Mouse (Mus musculus): Measurements from ENCODE around the gene Zcrb1.

The Zcrb1 gene

GRCm38 (mm10) chr15:93371838-93372237 lies 26.3 kb downstream of the Zcrb1 start:
- in situ Hi-C loops (cut with MseI, MboI) = no loop called here

GRCm38 (mm10) chr15:93368558-93368957 lies 29.6 kb downstream of the Zcrb1 start:
- in situ Hi-C loops (cut with MseI, MboI) = no loop called here

- in situ Hi-C loops (cut with MseI, MboI) = no loop called here
Observed at GRCm38 (mm10) chr15:93365561-93365960, 32.6 kb downstream of the Zcrb1 start.

- in situ Hi-C loops (cut with MseI, MboI) = no loop called here
Observed at GRCm38 (mm10) chr15:93358346-93359095, 39.6 kb downstream of the Zcrb1 start.

GRCm38 (mm10) chr15:93340630-93341379 lies 57.3 kb downstream of the Zcrb1 start:
- in situ Hi-C loops (cut with MseI, MboI) = no loop called here

GRCm38 (mm10) chr15:93336925-93337761 lies 61.0 kb downstream of the Zcrb1 start, which contains the start of gene Yaf2:
Yaf2 (minus strand) TSS chr15:93336935.
- in situ Hi-C loops (cut with MseI, MboI) = no loop called here

- in situ Hi-C loops (cut with MseI, MboI) = no loop called here
Observed at GRCm38 (mm10) chr15:93336658-93336924, 61.5 kb downstream of the Zcrb1 start.

All from mouse trophoblast stem cell (cell line).